Mouse (Mus musculus) kidney, embryonic 15.5 days (tissue): ENCODE results near the gene Uba5. TPM values are rescaled to one million over a fixed set of nuclear protein-coding genes. Genes with fewer than 3 reads are reported as not detected.
A peak's percentile ranks its signal among the peaks of the same experiment; 100 is the strongest.

Experiments used
- ATAC-seq: fragments of 200-750 bp; cut with Nextera tagmentation; replicated peaks from 2 replicates; pipeline ENCODE4 v1.8.0; 2017; ENCODE audit warnings: moderate TSS enrichment; ENCODE audit not compliant: low FRiP score
- H3K27ac ChIP-seq: fragments of 300-500 bp; sonication (generic); 2 replicates; pipeline ENCODE4 v1.5.1; 2015; ENCODE audit warnings: mild to moderate bottlenecking, inconsistent platforms
- H3K27me3 ChIP-seq: fragments of 300-500 bp; sonication (generic); 2 replicates; pipeline ENCODE4 v1.6.1; 2015; ENCODE audit warnings: inconsistent platforms
- H3K36me3 ChIP-seq: fragments of 300-500 bp; sonication (generic); 2 replicates; pipeline ENCODE4 v1.6.1; 2015; ENCODE audit warnings: inconsistent platforms
- H3K4me1 ChIP-seq: fragments of 300-500 bp; sonication (generic); 2 replicates; pipeline ENCODE4 v1.6.1; 2015; ENCODE audit warnings: inconsistent platforms
- H3K4me2 ChIP-seq: fragments of 300-500 bp; sonication (generic); 2 replicates; pipeline ENCODE4 v1.6.1; 2015; ENCODE audit warnings: moderate library complexity, mild to moderate bottlenecking, inconsistent platforms
- H3K4me3 ChIP-seq: fragments of 300-500 bp; sonication (generic); replicated peaks from 2 replicates; pipeline ENCODE4 v1.5.1; 2015; ENCODE audit warnings: mild to moderate bottlenecking, inconsistent platforms
- H3K9ac ChIP-seq: fragments of 300-500 bp; sonication (generic); 2 replicates; pipeline ENCODE4 v1.6.1; 2015; ENCODE audit warnings: mild to moderate bottlenecking, inconsistent platforms
- H3K9me3 ChIP-seq: fragments of 300-500 bp; sonication (generic); replicated peaks from 2 replicates; pipeline ENCODE4 v1.6.1; 2016; ENCODE audit warnings: inconsistent platforms
- WGBS: fragments of 180-500 bp; shearing (Covaris S2); methylation state at CpG from one replicate; pipeline ENCODE4 v1.1.7; 2015; ENCODE audit warnings: mixed read lengths; 5-methylcytosine and 5-hydroxymethylcytosine counted together
- polyA plus RNA-seq: library from polyadenylated mRNA; unstranded; fragments of >200 nt; fragmentation: Nextera tagmentation; extraction: Ambion mirVana; gene quantifications from 2 replicates; pipeline ENCODE4 v1.2.1, GENCODE M21; 2015

The Uba5 gene
- polyA plus RNA-seq: 47.8 and 50.3 TPM in 2 replicates

DNA sequence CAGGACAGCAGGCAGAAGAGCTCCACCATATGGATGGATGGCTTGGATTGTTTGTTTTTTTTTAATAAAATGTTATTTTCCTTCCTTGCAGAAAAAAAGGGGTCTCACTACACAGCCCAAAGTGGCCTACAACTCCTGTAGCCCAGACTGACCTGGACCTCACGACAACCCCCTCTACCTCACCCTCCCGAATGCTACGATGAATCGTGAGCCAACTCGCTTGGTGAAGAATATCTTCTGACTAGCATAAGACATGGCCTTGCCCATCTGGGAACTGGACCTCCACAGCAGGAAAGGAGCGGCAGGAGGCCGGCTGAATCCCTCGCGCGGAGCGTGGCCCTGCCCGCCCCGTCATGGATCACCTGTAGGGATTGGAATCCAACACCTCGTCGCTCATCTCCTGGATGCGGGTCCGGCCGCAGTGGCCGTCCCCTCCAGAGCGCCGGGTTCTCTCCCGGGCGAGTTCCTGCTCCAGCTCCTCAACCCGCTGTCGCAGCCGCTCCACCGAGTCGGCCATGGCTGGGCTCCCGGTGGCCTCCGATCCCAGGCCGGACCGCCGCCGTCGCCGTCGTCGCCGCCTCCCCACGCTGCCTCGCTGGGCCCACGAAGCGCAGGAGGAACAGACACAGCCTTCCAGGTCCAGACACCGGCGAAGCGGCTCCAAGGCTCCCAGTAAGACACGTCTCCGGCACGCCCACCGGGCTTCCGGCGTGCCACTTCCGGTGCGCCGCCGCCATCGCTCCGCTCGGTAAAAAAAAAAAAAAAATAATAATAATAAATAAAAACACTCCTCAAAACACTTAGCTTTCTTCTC, at the start of gene Uba5:
TSS of gene Uba5 (minus strand) at position 705 of the 814 bp plus-strand sequence.
- Histone ChIP-seq H3K4me1 (peaks cover 20% of the 10 kb centered on the region), H3K36me3 (peaks cover 30% of the 10 kb centered on the region), H3K4me2 (peak within 1 kb of the TSS; percentile 69), H3K9ac (peak within 1 kb of the TSS; percentile 89), H3K4me3 (peak within 1 kb of the TSS; percentile 100), H3K27me3 (no peaks in the 10 kb centered on the region), H3K9me3 (no peaks in the 10 kb centered on the region), H3K27ac (peak within 1 kb of the TSS; percentile 86)
- peak; percentile 76 for ATAC-seq
- under 1% methylated on average over 59 of the region's 59 CpGs for WGBS

DNA sequence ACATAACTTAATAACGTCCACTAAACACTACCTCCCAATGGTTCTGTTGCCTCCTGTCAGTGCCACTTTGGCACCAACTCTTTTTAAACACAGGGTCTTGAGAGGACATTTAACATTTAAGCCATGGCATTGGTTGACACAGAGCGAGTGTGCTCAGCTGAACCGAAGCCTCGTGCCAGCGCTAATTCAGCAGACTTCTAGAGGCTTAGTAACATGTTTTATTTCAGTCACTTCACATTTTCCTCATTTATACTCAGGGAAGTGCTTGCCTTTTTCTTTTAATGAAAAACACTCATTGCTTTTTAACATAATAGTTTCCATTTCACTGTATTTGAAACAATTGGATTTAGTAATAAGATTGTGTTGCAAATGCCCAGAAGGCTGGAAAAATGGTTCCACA, 46.2 kb upstream of the Uba5 start:
- Histone ChIP-seq H3K9me3 (no peaks in the 10 kb centered on the region), H3K4me1 (no peaks in the 10 kb centered on the region), H3K36me3 (no peaks in the 10 kb centered on the region), H3K9ac (no peak overlapping the region), H3K4me3 (no peak overlapping the region), H3K4me2 (no peak overlapping the region), H3K27ac (no peak overlapping the region), H3K27me3 (no peaks in the 10 kb centered on the region)
- ATAC-seq: no peak
- 89% methylated on average over 5 of the region's 5 CpGs for WGBS

DNA sequence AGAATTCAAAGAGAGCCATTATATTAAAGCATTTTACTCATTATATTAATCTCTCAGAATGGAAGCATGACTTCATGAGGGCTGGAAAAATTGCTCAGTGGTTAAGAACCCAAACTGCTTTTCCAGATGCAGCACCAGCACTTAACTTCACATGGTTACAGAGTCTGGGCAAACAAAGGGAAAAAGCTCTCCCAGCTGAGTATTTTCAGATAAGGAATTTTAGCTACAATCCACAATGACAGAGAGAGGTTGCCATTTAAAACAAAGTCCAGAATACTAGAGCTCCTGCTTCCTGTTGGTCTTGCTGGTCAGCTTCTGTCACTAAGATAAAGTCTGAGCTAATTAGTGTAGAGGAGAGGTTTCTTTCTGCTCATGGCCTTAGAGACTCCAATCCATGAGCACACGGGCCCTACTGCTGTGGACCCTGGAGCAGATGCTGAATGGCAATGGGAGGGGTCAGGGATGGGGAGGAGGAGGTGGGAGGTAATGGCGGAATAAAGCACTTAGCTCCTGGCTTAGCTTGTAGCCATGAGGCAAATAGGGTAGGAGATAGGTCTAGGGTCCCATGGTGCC, 45.7 kb upstream of the Uba5 start:
- no peaks in the 10 kb centered on the region for H3K9me3 ChIP-seq

DNA sequence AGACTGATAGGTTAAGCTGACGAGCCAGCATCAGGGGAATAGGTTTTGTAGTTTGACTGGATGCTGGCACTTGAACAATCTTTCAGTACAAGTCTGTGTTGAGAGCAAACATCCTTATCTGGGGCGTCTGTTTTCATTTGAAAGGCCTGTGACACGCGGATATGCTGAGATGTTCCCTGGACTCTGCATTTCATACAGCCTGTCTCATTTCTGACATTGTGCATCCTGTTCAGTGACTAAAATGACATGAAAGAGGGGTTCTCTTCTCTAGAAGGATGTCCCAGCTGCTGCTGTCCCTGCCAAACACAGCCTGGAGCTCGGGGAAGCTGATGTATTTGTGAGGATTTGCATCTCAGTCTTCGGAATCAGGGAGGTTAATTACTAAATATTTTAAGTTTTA, 44.5 kb upstream of the Uba5 start:
- H3K4me1 ChIP-seq: peaks cover 6% of the 10 kb centered on the region
- H3K4me3 ChIP-seq: no peak overlapping the region
- ATAC-seq: 0 out of 2 replicates have a peak, but pooled peaks have one; percentile 40
- H3K36me3 ChIP-seq: no peaks in the 10 kb centered on the region
- no peak overlapping the region for H3K4me2 ChIP-seq
- H3K9me3 ChIP-seq: no peaks in the 10 kb centered on the region
- no peaks in the 10 kb centered on the region for H3K27me3 ChIP-seq
- no peak overlapping the region for H3K9ac ChIP-seq
- 61% methylated on average over 6 of the region's 6 CpGs for WGBS
- H3K27ac ChIP-seq: no peak overlapping the region

More for the DNA sequence above, 45.7 kb upstream of the Uba5 start:
- no peaks in the 10 kb centered on the region for H3K27me3 ChIP-seq
- no peak overlapping the region for H3K9ac ChIP-seq
- H3K4me3 ChIP-seq: no peak overlapping the region
- no peaks in the 10 kb centered on the region for H3K36me3 ChIP-seq
- ATAC-seq: no peak
- H3K27ac ChIP-seq: no peak overlapping the region
- no peaks in the 10 kb centered on the region for H3K4me1 ChIP-seq
- H3K4me2 ChIP-seq: no peak overlapping the region
- 74% methylated on average over 2 of the region's 2 CpGs for WGBS

DNA sequence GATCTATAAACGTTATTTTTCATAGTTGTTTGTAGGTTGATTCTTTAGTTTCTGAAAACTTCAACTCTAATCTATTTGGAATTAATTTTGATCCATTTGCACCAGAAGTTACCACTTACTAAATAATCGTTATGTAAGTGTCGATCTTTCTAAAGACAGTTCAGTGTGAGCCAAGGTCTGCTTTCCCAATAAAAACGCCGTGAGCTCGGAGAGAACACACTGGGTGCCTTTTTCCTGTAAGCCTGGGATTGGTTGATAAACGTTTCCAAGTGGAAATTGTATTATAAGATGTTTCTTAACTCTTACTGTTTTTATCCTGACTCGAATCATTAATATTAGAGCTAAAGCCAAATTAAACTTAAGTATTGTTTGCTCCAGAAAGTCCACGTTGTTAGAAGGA, 44.0 kb upstream of the Uba5 start:
- ATAC-seq: no peak
- no peaks in the 10 kb centered on the region for H3K27me3 ChIP-seq
- WGBS: 73% methylated on average over 9 of the region's 9 CpGs
- H3K4me2 ChIP-seq: no peak overlapping the region
- H3K9me3 ChIP-seq: no peaks in the 10 kb centered on the region
- no peak overlapping the region for H3K9ac ChIP-seq
- H3K4me3 ChIP-seq: no peak overlapping the region
- no peaks in the 10 kb centered on the region for H3K36me3 ChIP-seq
- H3K4me1 ChIP-seq: peaks cover 11% of the 10 kb centered on the region
- H3K27ac ChIP-seq: no peak overlapping the region

DNA sequence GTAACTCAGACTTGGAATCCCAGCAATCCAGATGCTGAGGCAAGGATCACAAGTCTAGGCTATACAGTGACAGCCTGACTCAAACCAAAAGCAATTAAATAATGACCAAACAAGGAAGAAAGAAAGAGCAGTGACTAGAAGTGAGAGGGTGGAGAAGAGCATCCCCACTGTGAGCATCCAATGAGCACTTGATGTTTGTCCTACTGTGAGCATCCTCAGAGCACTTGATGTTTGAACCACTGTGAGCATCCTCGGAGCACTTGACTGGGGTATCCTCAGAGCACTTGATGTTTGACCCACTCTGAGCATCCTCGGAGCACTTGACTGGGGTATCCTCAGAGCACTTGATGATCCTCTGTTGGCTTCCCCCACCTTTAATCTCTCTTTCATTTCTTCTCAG, 42.1 kb upstream of the Uba5 start:
- H3K27ac ChIP-seq: no peak overlapping the region
- no peaks in the 10 kb centered on the region for H3K36me3 ChIP-seq
- no peaks in the 10 kb centered on the region for H3K27me3 ChIP-seq
- WGBS: 95% methylated on average over 2 of the region's 2 CpGs
- peaks cover 23% of the 10 kb centered on the region for H3K4me1 ChIP-seq
- no peak for ATAC-seq
- no peak overlapping the region for H3K4me2 ChIP-seq
- H3K9ac ChIP-seq: no peak overlapping the region
- no peak overlapping the region for H3K4me3 ChIP-seq
- H3K9me3 ChIP-seq: no peaks in the 10 kb centered on the region

DNA sequence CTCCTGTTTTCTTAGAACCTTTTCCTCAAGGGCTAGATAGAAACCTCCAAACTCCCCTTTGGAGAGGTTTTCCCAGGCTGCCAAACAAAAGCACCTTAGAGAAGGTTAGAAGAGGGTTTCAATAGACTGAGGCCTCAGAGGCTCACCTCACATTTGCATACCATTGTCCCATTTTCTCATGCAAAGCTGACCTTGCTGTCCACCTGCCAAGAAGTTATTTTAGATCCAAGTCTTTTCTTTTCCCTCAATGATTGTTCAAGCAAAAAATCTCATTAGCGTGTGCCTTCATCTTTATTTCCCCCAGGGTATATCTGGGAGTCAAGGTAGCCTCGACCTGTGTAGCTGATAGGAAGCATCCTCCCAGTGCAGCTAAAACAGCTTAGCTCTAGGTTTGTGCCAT, 40.0 kb upstream of the Uba5 start:
- Histone ChIP-seq H3K9ac (no peak overlapping the region), H3K4me1 (peaks cover 23% of the 10 kb centered on the region), H3K27me3 (no peaks in the 10 kb centered on the region), H3K9me3 (no peaks in the 10 kb centered on the region), H3K4me2 (no peak overlapping the region), H3K36me3 (no peaks in the 10 kb centered on the region), H3K27ac (no peak overlapping the region), H3K4me3 (no peak overlapping the region)
- WGBS: 50% methylated on average over 2 of the region's 2 CpGs
- no peak for ATAC-seq

DNA sequence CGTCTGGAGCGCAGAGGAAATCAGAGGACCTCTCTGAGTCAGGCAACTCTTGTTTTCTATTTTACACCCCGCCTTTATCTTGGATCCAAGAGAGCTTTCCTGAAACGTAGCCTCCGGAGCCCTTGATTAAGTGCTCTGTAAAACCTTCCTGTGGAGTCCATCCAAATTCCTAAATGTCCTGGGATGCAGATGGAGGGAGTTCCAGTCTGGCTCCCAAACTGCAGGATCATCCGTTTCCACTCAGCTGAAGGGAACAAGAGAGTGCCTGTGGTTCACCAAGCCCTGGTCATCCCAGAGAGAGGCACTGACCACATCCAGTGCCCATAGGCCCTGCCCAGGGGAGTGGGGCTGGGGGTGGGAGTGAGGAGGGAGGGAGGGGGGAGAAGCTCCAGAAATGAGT, 39.4 kb upstream of the Uba5 start:
- H3K4me1 ChIP-seq: peaks cover 23% of the 10 kb centered on the region
- H3K9me3 ChIP-seq: no peaks in the 10 kb centered on the region
- no peaks in the 10 kb centered on the region for H3K27me3 ChIP-seq
- H3K4me2 ChIP-seq: no peak overlapping the region
- no peaks in the 10 kb centered on the region for H3K36me3 ChIP-seq
- no peak overlapping the region for H3K4me3 ChIP-seq
- 40% methylated on average over 6 of the region's 6 CpGs for WGBS
- ATAC-seq: no peak
- peak overlapping the region; percentile 48; the same call in 1 of the 2 replicates for H3K27ac ChIP-seq
- H3K9ac ChIP-seq: no peak overlapping the region

DNA sequence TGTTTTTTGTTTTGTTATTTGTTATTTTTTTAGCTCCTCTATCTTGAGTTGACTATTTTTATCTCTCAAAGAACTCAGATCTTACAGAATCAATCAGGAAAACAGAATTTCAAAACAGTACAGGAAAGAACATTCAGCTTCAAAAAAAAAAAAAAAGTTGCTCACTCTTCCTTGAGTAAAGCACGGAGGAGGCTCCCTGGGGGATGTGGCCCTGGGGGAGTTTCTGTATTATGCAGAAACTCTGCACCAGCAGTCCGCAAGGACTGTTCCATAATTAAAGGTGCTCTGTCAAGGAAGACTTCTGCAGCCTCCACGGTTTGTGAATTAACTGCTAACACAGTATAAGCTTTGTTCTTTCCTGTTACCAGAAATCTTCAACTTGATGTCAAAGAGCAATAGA, 38.5 kb upstream of the Uba5 start:
- H3K4me1 ChIP-seq: peaks cover 23% of the 10 kb centered on the region

DNA sequence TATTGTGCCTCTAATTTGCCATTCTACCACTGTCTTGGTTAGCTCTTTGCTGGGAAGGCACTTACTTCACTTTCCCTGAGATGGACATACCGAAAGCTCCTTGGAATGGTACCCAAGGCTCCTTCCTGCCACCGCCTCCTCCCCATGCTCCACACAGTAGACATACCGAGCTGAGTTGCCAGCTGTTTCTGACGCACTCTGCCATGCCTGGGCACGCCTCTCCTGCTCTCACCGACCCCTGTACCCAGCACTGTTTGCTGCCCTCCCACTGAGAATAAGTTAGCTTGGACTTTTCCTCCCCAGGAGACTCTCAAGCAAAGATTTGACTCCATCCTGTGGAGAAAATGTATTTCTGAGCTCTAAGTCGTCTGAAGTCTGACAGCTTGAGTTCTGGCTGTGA, 37.9 kb upstream of the Uba5 start:
- Histone ChIP-seq H3K4me2 (peak overlapping the region; percentile 22), H3K9ac (no peak overlapping the region), H3K4me3 (no peak overlapping the region), H3K4me1 (peaks cover 23% of the 10 kb centered on the region), H3K27ac (0 out of 2 replicates have a peak overlapping the region, but pooled peaks have one; percentile 18), H3K36me3 (no peaks in the 10 kb centered on the region), H3K9me3 (no peaks in the 10 kb centered on the region), H3K27me3 (no peaks in the 10 kb centered on the region)
- 0 out of 2 replicates have a peak, but pooled peaks have one; percentile 57 for ATAC-seq
- 49% methylated on average over 7 of the region's 7 CpGs for WGBS

More for the DNA sequence above, 38.5 kb upstream of the Uba5 start:
- 16% methylated on average over 3 of the region's 3 CpGs for WGBS
- Histone ChIP-seq H3K9ac (no peak overlapping the region), H3K9me3 (no peaks in the 10 kb centered on the region), H3K4me3 (no peak overlapping the region), H3K36me3 (no peaks in the 10 kb centered on the region), H3K4me2 (0 out of 2 replicates have a peak overlapping the region, but pooled peaks have one; percentile 14), H3K27ac (peak overlapping the region; percentile 48), H3K27me3 (no peaks in the 10 kb centered on the region)
- 0 out of 2 replicates have a peak, but pooled peaks have one; percentile 67 for ATAC-seq

DNA sequence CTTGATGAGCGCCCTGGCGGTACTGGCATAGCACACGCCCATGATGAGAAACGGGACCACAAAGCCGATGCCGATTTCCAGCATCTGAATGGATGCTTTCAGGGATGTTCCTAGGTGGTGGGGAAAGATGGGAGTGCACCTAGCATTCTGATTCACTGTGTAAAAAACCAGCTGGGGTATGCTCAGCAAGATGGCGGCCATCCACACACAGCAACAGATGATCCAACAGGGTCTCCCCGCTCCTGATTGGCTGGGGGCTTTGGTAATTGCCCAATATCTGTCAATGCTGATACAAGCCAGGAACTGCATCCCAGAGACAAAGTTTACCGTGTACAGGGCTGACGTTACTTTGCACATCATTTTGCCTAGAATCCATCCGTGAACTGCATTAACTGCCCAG, 36.1 kb upstream of the Uba5 start:
- no peak overlapping the region for H3K4me2 ChIP-seq
- H3K4me1 ChIP-seq: peaks cover 23% of the 10 kb centered on the region
- H3K36me3 ChIP-seq: 0 out of 2 replicates have a peak, but pooled peaks cover 4% of the 10 kb centered on the region
- no peak for ATAC-seq
- no peak overlapping the region for H3K4me3 ChIP-seq
- no peak overlapping the region for H3K27ac ChIP-seq
- no peaks in the 10 kb centered on the region for H3K9me3 ChIP-seq
- H3K27me3 ChIP-seq: no peaks in the 10 kb centered on the region
- H3K9ac ChIP-seq: no peak overlapping the region
- WGBS: 94% methylated on average over 11 of the region's 11 CpGs

DNA sequence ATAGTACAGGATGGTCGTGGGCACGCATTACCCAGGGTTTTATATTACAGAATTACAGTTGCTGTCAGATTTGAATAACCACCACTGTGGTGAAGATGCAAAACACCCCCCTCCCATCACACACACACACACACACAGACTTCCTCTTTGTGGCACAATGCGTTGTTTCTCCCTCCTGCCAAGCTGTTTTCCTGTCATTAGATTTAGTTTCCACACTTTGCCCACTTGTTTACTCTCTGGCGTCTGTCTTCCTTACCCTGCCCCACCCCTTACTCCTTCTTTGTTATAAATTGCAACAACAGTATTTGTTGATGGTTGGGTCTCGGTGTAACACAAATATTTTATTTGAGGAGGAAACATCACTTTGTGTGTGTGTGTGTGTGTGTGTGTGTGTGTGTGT, 35.3 kb upstream of the Uba5 start:
- Histone ChIP-seq H3K9me3 (no peaks in the 10 kb centered on the region), H3K4me2 (no peak overlapping the region), H3K4me3 (no peak overlapping the region), H3K36me3 (0 out of 2 replicates have a peak, but pooled peaks cover 4% of the 10 kb centered on the region), H3K4me1 (peaks cover 23% of the 10 kb centered on the region), H3K27me3 (no peaks in the 10 kb centered on the region), H3K9ac (no peak overlapping the region), H3K27ac (no peak overlapping the region)
- ATAC-seq: no peak
- WGBS: 53% methylated on average over 5 of the region's 5 CpGs
